Mouse (Mus musculus) thymus, postnatal 10 days (tissue): ENCODE data around the gene Tbca.
A peak's percentile ranks its signal among the peaks of the same experiment; 100 is the strongest.

Experiments used
- DNase-seq, 2 experiments: peaks; one replicate each; pipeline ENCODE4 v3.0.0; 2021; ENCODE audit warnings: low spot score in 2 of 2

Gene Tbca

DNA sequence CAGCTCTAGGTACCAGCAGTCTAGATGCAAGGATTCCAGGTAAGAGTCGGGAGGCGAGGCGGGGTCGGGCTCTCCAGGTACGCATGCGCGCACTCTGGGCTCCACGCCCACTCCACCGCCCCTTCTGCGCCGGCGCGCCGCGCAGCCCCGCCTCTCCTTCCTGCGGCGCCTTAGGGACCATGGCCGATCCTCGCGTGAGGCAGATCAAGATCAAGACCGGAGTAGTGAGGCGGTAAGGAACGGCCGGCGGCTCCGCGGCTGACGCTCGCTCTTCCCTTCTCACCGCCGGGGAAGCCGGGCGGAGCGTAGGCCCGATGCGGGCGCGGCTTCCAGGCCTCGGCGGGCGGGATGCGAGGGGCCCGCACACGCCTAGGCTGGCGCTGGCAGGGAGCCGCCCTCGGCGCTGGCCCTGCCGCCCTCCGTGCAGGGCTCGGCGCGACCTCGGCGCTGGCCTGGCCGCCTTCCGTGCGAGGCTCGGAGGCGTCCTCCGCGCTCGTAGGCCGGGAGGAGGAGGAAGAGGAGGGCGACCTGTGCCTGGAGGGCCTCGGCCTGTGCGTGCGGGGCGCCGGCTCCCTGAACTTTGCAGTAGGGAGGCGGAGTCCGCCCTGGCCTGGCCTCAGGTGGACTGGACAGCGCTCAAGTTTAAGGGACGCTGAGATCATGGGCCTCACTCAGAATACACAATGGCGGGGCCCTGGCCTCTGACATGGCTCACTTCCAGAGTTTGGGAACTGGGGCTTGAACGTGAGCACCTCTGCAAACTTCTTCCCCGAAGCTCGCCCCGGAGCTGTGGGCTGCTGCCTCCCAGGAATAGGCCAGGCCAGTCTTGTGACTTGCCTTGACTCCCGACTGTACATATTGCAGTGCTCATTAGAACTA lies at the start of gene Tbca:
Gene Tbca, plus strand, starts transcription at position 140 of the 879 bp plus-strand sequence.
- DNase-seq = peak; percentile 79 to 88

GRCm38 (mm10) chr13:94745176-94745575 lies 43.5 kb upstream of the Tbca start:
- no peak for DNase-seq

DNA sequence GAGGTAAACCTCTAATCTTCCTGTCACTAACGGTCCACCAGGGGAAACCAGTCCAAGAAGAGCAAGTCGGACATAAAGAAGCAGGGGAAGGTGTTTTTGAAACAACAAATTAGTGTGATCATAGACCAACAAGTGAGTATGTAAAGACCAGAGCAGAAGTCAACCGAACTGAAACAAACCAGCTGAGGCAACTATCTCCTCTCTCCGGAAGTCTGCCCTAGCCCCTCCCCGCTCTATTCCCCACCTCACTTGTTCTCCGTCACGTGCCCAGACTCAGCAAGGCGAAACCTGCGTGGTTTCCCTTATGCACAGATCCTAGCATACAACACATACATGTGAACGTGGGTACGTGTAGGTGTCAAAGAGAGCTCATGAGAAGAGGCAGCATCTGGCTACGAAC lies 22.9 kb upstream of the Tbca start:
- no peak for DNase-seq

GRCm38 (mm10) chr13:94768460-94769154 lies 20.1 kb upstream of the Tbca start:
- no peak for DNase-seq

DNA sequence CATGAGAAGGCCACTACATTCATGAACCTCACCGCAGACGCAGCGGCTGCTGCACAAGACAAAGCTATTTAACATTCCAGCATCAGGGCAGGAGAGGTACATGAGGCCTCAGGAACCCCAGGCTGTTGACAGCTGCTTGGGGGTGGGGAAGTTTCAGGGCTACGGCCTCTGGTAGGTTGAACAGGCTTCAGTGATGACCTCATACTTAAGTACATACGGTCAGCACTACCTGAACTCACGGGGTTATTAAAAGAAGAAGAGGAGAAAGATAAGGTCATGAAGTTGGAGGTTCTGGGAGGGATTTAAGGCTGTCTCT lies 19.6 kb upstream of the Tbca start:
- no peak for DNase-seq

- no peak for DNase-seq
Measured at GRCm38 (mm10) chr13:94786866-94787265, 1.8 kb upstream of the Tbca start.

- DNase-seq = no peak
Measured at GRCm38 (mm10) chr13:94794689-94795088, 6.0 kb downstream of the Tbca start.

GRCm38 (mm10) chr13:94803480-94804057 lies 14.9 kb downstream of the Tbca start:
- no peak for DNase-seq

DNA sequence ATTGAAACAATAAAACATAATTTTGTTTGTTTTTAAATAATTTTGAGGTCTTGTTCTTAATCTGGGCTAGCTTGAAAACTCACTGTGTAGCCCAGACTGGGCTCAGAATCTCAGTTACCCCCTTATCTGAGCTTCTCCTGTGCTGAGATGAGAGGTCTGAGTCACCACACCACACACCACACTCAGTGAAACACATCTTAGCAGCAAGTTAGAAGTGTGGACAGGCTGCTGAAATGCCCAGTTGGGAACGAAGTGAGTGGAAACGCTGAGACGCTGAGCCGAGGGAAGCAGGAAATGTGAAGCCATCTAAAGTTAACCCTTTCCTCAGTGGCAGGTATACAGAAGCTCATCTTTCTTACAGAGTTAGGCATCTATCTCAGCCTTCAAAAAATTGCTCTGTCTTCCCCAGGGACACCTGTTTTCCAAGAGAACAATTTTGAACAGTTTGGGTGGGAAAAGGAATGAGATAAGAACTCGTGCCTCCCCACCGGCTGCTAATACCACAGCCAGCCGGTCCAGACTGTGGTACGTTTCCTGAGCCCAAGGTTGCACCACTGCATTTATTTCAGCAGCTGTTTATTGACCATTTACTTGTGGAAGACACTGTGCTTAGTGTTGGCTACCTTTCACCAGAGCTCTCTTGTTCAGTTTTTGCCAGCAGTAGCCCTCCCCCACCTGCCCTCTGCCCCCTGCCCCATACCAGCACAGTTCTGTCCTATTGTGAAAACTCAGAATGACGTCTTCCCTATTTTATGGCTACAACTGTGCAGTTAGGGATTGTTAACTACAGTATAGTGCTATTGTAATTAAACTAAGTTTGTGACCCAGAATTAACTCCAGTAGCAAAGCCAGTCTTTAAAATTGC lies 17.8 kb downstream of the Tbca start:
- no peak for DNase-seq

DNA sequence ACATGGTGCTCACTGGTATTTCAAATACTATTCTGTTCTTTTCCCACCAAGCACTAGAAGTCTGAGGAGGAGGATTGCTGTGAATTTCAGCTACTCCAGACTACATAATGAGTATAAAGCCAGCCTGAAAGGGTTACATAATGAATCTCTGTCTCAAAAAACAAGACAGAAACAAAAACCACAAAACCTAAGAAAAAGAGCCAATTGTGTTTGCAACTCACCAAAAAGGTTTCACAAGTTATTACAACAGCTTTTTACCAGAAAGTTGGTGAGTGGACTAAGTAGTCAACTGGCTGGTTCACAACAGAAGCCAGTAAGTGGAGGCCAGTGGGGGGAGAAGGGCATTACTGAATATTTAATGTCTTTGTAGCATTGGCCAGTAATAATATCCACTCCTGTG lies 19.9 kb downstream of the Tbca start:
- DNase-seq = no peak

- no peak for DNase-seq
Measured at GRCm38 (mm10) chr13:94809724-94810123, 21.0 kb downstream of the Tbca start.

- DNase-seq = no peak
Measured at GRCm38 (mm10) chr13:94811451-94811850, 22.7 kb downstream of the Tbca start.

- DNase-seq = no peak
Measured at GRCm38 (mm10) chr13:94813770-94814169, 25.1 kb downstream of the Tbca start.

DNA sequence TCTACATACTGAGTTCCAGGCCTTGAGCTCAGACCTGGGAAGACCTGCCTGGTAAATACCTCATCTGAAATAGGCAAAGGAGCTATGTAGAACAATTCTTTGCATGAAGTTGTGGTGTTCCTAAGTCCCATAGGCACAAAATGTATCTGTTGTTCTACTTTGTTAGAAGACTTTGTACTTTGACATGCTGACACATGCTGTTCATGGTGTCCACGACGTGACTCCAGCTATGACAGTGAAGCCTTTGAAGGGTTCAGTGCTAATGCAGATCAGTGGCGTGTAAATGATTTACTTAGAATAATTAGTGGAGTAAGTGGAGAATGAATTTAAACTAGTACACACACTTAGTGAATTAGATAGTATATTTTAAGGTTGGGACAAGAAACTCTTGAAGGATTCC lies 31.8 kb downstream of the Tbca start:
- no peak for DNase-seq

GRCm38 (mm10) chr13:94820956-94821355 lies 32.2 kb downstream of the Tbca start:
- no peak for DNase-seq

- DNase-seq = no peak
Measured at GRCm38 (mm10) chr13:94826389-94826788, 37.7 kb downstream of the Tbca start.

DNA sequence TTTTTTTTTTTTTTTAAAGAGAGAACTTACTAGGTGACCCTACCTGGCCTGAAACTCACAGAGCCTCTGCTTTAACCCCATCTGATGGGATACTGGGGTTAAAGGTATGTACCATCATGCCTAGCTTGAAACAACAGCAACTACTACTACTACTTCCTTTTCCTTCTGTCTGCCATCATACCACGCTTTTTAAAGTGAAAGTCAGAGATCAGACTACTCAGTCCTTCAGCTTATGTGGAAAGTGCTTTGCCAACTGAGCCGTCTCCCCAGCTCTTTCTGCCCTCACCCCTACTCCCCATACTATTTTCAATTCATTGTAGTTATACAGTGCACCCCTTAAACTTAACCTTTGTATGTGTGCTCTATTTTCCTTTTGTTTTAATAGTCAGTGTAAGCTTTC lies 38.3 kb downstream of the Tbca start:
- DNase-seq = no peak

DNA sequence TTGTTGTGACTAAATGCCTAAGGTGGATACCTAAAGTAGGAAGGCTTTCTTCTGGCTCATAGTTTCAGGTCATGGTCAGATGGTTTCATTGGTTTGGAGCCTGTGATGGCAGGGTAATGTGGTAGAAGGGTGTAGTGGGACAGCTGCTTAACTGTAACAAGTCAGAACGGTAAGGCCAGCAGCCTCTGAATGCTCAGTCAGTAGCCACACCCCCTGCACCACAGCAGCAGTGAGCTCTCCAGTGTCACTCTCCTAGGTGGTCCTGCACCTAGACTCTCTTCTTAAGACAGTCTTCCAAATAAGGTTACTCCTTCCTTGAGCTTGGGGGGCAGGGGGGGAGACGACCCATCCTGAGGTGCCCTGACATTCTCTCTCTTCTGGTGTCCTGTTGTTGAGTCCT lies 39.1 kb downstream of the Tbca start:
- no peak for DNase-seq

DNA sequence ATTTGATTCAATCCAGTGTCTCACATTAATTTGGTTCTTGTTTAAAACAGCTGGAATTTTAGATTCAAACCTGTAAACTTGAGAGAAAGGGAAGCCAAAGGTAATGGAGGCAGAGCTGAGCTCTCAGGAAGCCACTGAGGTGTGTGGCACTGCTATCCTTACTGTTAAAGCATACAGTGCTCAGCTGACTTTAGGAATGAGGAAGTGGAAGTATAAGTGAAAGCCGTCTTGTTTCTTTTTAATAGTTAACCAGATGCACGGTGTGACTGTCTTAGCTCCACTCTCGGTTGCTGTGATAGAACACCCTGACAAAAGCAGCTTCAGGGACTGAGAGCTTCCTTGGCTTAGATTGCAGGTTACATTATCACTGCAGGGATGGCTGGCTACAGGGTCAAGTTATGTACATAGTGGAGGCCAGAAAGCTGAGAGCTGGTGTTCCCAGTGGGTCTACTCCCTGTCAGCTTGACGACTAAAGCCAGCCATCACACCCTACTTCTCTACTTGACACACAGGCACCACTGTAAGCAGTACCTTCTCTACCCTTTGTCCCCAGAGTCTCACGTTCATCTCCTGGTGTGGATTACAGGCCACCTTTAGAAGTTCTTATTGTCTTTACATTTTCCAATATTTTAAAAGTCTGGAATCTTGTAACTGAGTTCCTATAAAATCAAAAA lies 49.5 kb downstream of the Tbca start:
- DNase-seq = no peak

GRCm38 (mm10) chr13:94838756-94839337 lies 50.1 kb downstream of the Tbca start:
- no peak for DNase-seq

DNA sequence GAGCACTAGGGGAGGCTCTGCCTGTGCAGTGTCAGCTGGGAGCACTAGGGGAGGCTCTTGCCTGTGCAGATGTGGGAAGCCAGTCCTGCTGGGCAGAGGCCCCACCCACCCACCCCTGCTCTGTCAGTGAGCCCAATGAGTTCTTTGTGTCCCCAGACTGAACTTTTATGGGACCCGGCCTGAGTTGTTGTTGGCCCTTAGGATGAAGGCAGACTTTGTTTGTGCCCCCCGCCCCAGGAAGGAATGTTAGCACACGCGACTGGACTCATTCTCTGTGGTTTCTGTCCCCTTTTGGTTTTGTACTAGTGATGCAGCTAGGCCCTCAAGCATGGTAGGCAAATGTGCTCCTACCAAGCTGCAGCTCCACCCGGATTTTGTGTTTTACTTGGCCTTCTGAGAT lies 54.5 kb downstream of the Tbca start:
- DNase-seq = no peak
